Mouse (Mus musculus): Measurements from ENCODE around the gene Pcnt.

DNA sequence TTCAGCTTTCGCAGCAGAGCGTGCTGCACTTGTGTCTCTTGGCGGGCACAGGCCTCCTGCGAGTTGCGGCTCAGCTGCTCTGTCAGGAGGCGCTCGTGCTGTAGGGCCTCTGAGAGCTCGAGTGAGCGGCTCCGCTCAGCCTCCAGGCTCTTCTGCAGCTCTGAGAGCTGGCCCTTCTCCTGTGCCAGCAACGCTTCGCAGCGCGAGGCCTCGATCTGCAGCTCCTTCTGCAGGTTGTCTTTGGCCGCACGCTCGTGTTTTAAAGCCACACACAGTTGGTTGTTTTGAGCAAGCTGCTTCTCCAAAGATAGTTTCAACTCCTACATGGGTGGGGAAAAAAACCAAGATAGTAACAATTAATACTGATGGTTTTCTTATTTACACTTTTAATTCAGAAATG lies 67.6 kb downstream of the Pcnt start:
- TF ChIP-seq CTCF (IDR thresholded peaks at IDR 0.05; ENCODE audit: borderline replicate concordance, insufficient read depth, low read depth, low read length) (no peak), POLR2A (IDR thresholded peaks at IDR 0.05; ENCODE audit: borderline replicate concordance, insufficient read depth, low read length) (no peak)
